In genomic region chr19:40888887-40889286, GRCm38 (mm10) we compare ENCODE assay signal across 15 mouse cellular contexts.
"Had no signal": no experiment of that assay in that cellular context is flagged by ENCODE, and none has a peak within 500 bp of the region (broad histone marks: within the 10 kb centered on the region; RNA-seq: fewer than 3 reads in every experiment).

No protein-coding gene starts in this region.

- DNase-seq: gastrocnemius, adult 2 months; gastrocnemius, postnatal 10 days; gastrocnemius, postnatal 36 days; heart, adult 18-20 months; heart, postnatal 10 days; kidney, adult 11 months; kidney, adult 2 months; kidney, adult 9 months; kidney, postnatal 14 days; kidney, postnatal 36 days; layer of hippocampus, adult 9-11 months; layer of hippocampus, postnatal 36 days; left cerebral cortex, postnatal 4 days had no signal

- ATAC-seq: hindbrain, postnatal 0 days; intestine, embryonic 16.5 days had no signal
